Mouse (Mus musculus): Measurements from ENCODE around the gene Gse1. TPM values are rescaled to one million over a fixed set of nuclear protein-coding genes. Genes with fewer than 3 reads are reported as not detected.
A peak's percentile ranks its signal among the peaks of the same experiment; 100 is the strongest.

Gene Gse1
- polyA plus RNA-seq, 1 experiment from 2014 or later, result 31.3 TPM

- H3K4me3 ChIP-seq, result peak overlapping the region; percentile 19
Observed at GRCm38 (mm10) chr8:120190810-120191413, 37.3 kb upstream of the Gse1 start.

GRCm38 (mm10) chr8:120191633-120192032 is 36.6 kb upstream of the Gse1 start:
- Histone ChIP-seq H3K36me3 (no peaks in the 10 kb centered on the region), H3K27ac (replicated peaks) (peak overlapping the region; percentile 70), H3K4me3 (no peak overlapping the region), H3K9me3 (no peaks in the 10 kb centered on the region), H3K27me3 (no peaks in the 10 kb centered on the region), H3K9ac (replicated peaks) (no peak overlapping the region), H3K4me1 (peaks cover 15% of the 10 kb centered on the region), H3K4me2 (replicated peaks) (no peak overlapping the region)
- ATAC-seq (replicated peaks), result peak; percentile 33; the same call in 1 of the 2 replicates
- WGBS, result 56% methylated on average over 5 of the region's 5 CpGs

More at GRCm38 (mm10) chr8:120190810-120191413, 37.3 kb upstream of the Gse1 start:
- WGBS, result 55% methylated on average over 20 of the region's 20 CpGs
- Histone ChIP-seq H3K27me3 (no peaks in the 10 kb centered on the region), H3K27ac (replicated peaks) (peak overlapping the region; percentile 70), H3K9ac (replicated peaks) (0 out of 2 replicates have a peak overlapping the region, but pooled peaks have one; percentile 10), H3K36me3 (no peaks in the 10 kb centered on the region), H3K4me2 (replicated peaks) (peak overlapping the region; percentile 37), H3K4me1 (peaks cover 22% of the 10 kb centered on the region), H3K9me3 (no peaks in the 10 kb centered on the region)
- ATAC-seq (replicated peaks), result peak; percentile 77

- Histone ChIP-seq H3K27me3 (no peaks in the 10 kb centered on the region), H3K4me3 (no peak overlapping the region), H3K27ac (replicated peaks) (no peak overlapping the region), H3K9ac (replicated peaks) (no peak overlapping the region), H3K36me3 (no peaks in the 10 kb centered on the region), H3K4me1 (peaks cover 12% of the 10 kb centered on the region), H3K4me2 (replicated peaks) (no peak overlapping the region), H3K9me3 (no peaks in the 10 kb centered on the region)
- no peak for ATAC-seq (replicated peaks)
- WGBS, result 96% methylated on average over 5 of the region's 5 CpGs
Observed at GRCm38 (mm10) chr8:120192118-120192517, 36.1 kb upstream of the Gse1 start.

- Histone ChIP-seq H3K36me3 (no peaks in the 10 kb centered on the region), H3K27ac (replicated peaks) (no peak overlapping the region), H3K4me1 (no peaks in the 10 kb centered on the region), H3K27me3 (no peaks in the 10 kb centered on the region), H3K9ac (replicated peaks) (no peak overlapping the region), H3K4me3 (no peak overlapping the region), H3K9me3 (no peaks in the 10 kb centered on the region), H3K4me2 (replicated peaks) (no peak overlapping the region)
- WGBS, result 90% methylated on average over 6 of the region's 6 CpGs
- no peak for ATAC-seq (replicated peaks)
Observed at GRCm38 (mm10) chr8:120201351-120201750, 26.9 kb upstream of the Gse1 start.

GRCm38 (mm10) chr8:120202546-120202945 is 25.7 kb upstream of the Gse1 start:
- H3K4me1 ChIP-seq, result no peaks in the 10 kb centered on the region
- H3K9me3 ChIP-seq, result no peaks in the 10 kb centered on the region
- H3K27me3 ChIP-seq, result no peaks in the 10 kb centered on the region
- WGBS, result 76% methylated on average over 3 of the region's 3 CpGs
- H3K4me2 ChIP-seq (replicated peaks), result no peak overlapping the region
- H3K27ac ChIP-seq (replicated peaks), result no peak overlapping the region
- H3K9ac ChIP-seq (replicated peaks), result no peak overlapping the region
- no peak for ATAC-seq (replicated peaks)
- H3K36me3 ChIP-seq, result no peaks in the 10 kb centered on the region
- no peak overlapping the region for H3K4me3 ChIP-seq

GRCm38 (mm10) chr8:120204736-120205360 is 23.4 kb upstream of the Gse1 start:
- Histone ChIP-seq H3K9ac (replicated peaks) (no peak overlapping the region), H3K4me2 (replicated peaks) (no peak overlapping the region), H3K4me3 (no peak overlapping the region)

GRCm38 (mm10) chr8:120205916-120206315 is 22.3 kb upstream of the Gse1 start:
- 0 out of 2 replicates have a peak, but pooled peaks cover 4% of the 10 kb centered on the region for H3K4me1 ChIP-seq
- no peak for ATAC-seq (replicated peaks)
- H3K27ac ChIP-seq (replicated peaks), result no peak overlapping the region
- no peak overlapping the region for H3K4me3 ChIP-seq
- H3K4me2 ChIP-seq (replicated peaks), result no peak overlapping the region
- no peak overlapping the region for H3K9ac ChIP-seq (replicated peaks)
- WGBS, result 89% methylated on average over 9 of the region's 9 CpGs
- H3K27me3 ChIP-seq, result no peaks in the 10 kb centered on the region
- H3K9me3 ChIP-seq, result no peaks in the 10 kb centered on the region
- no peaks in the 10 kb centered on the region for H3K36me3 ChIP-seq

More at GRCm38 (mm10) chr8:120204736-120205360, 23.4 kb upstream of the Gse1 start:
- H3K27me3 ChIP-seq, result no peaks in the 10 kb centered on the region
- ATAC-seq (replicated peaks), result no peak
- H3K9me3 ChIP-seq, result no peaks in the 10 kb centered on the region
- no peaks in the 10 kb centered on the region for H3K36me3 ChIP-seq
- H3K27ac ChIP-seq (replicated peaks), result no peak overlapping the region
- no peaks in the 10 kb centered on the region for H3K4me1 ChIP-seq
- WGBS, result 76% methylated on average over 7 of the region's 7 CpGs

GRCm38 (mm10) chr8:120207364-120207763 is 20.9 kb upstream of the Gse1 start:
- 88% methylated on average over 8 of the region's 8 CpGs for WGBS
- H3K9me3 ChIP-seq, result no peaks in the 10 kb centered on the region
- 0 out of 2 replicates have a peak, but pooled peaks cover 4% of the 10 kb centered on the region for H3K4me1 ChIP-seq
- H3K27ac ChIP-seq (replicated peaks), result no peak overlapping the region
- H3K9ac ChIP-seq (replicated peaks), result no peak overlapping the region
- no peak overlapping the region for H3K4me2 ChIP-seq (replicated peaks)
- no peaks in the 10 kb centered on the region for H3K36me3 ChIP-seq
- H3K4me3 ChIP-seq, result no peak overlapping the region
- no peak for ATAC-seq (replicated peaks)
- no peaks in the 10 kb centered on the region for H3K27me3 ChIP-seq

- Histone ChIP-seq H3K4me2 (replicated peaks) (no peak overlapping the region), H3K9me3 (no peaks in the 10 kb centered on the region), H3K4me1 (0 out of 2 replicates have a peak, but pooled peaks cover 4% of the 10 kb centered on the region), H3K4me3 (no peak overlapping the region), H3K36me3 (no peaks in the 10 kb centered on the region), H3K27me3 (no peaks in the 10 kb centered on the region), H3K9ac (replicated peaks) (no peak overlapping the region), H3K27ac (replicated peaks) (no peak overlapping the region)
- WGBS, result 79% methylated on average over 11 of the region's 11 CpGs
- ATAC-seq (replicated peaks), result no peak
Observed at GRCm38 (mm10) chr8:120208113-120208512, 20.1 kb upstream of the Gse1 start.

- 14% methylated on average over 4 of the region's 4 CpGs for WGBS
Observed at GRCm38 (mm10) chr8:120211345-120211744, 16.9 kb upstream of the Gse1 start.

GRCm38 (mm10) chr8:120212596-120212995 is 15.7 kb upstream of the Gse1 start:
- Histone ChIP-seq H3K4me2 (replicated peaks) (no peak overlapping the region), H3K9me3 (no peaks in the 10 kb centered on the region), H3K4me1 (peaks cover 28% of the 10 kb centered on the region), H3K4me3 (no peak overlapping the region), H3K27me3 (no peaks in the 10 kb centered on the region), H3K27ac (replicated peaks) (no peak overlapping the region), H3K36me3 (no peaks in the 10 kb centered on the region), H3K9ac (replicated peaks) (no peak overlapping the region)
- ATAC-seq (replicated peaks), result no peak
- 92% methylated on average over 7 of the region's 7 CpGs for WGBS

More at GRCm38 (mm10) chr8:120211345-120211744, 16.9 kb upstream of the Gse1 start:
- Histone ChIP-seq H3K27me3 (no peaks in the 10 kb centered on the region), H3K9me3 (no peaks in the 10 kb centered on the region), H3K4me1 (peaks cover 17% of the 10 kb centered on the region), H3K27ac (replicated peaks) (no peak overlapping the region), H3K4me2 (replicated peaks) (no peak overlapping the region), H3K36me3 (no peaks in the 10 kb centered on the region), H3K4me3 (no peak overlapping the region), H3K9ac (replicated peaks) (no peak overlapping the region)
- 0 out of 2 replicates have a peak, but pooled peaks have one; percentile 14 for ATAC-seq (replicated peaks)

GRCm38 (mm10) chr8:120213229-120213628 is 15.0 kb upstream of the Gse1 start:
- Histone ChIP-seq H3K4me2 (replicated peaks) (no peak overlapping the region), H3K9ac (replicated peaks) (no peak overlapping the region), H3K36me3 (no peaks in the 10 kb centered on the region), H3K9me3 (no peaks in the 10 kb centered on the region), H3K27me3 (no peaks in the 10 kb centered on the region), H3K27ac (replicated peaks) (no peak overlapping the region), H3K4me3 (no peak overlapping the region), H3K4me1 (peaks cover 29% of the 10 kb centered on the region)
- no peak for ATAC-seq (replicated peaks)
- 91% methylated on average over 3 of the region's 3 CpGs for WGBS

Data from forebrain, embryonic 15.5 days (tissue).